Mouse (Mus musculus): ENCODE results near the gene Gripap1. TPM values are rescaled to one million over a fixed set of nuclear protein-coding genes. Genes with fewer than 3 reads are reported as not detected.

The Gripap1 gene
- total RNA-seq, 2 experiments from 2014 or later = 105 to 108 TPM

DNA sequence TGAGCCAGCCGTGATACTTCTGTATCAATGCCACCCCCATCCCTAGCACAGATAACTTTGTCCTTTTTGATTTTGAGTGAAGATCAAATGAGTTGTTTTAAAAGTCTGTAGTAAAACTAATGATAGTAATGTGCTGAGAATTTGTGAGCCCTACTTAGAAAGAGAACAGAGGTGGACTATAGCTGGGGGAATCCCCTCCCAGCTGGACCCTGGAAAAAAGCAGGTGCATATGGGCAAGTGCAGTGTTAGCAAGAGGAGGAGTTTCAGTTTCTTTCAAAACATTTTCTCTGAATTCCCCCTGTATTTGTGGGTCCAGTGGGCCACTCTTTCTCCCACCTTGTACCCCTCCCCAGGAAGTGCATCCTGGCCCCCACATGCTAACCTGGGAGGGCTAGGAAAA is 73.6 kb downstream of the Gripap1 start:
- DNase-seq (ENCODE audit: low spot score in 2 of 2) = no peak
- Histone ChIP-seq H3K27ac (no peak overlapping the region), H3K4me3 (no peak overlapping the region)
- no peak for TF ChIP-seq CTCF (conservative IDR thresholded peaks at IDR 0.05)

DNA sequence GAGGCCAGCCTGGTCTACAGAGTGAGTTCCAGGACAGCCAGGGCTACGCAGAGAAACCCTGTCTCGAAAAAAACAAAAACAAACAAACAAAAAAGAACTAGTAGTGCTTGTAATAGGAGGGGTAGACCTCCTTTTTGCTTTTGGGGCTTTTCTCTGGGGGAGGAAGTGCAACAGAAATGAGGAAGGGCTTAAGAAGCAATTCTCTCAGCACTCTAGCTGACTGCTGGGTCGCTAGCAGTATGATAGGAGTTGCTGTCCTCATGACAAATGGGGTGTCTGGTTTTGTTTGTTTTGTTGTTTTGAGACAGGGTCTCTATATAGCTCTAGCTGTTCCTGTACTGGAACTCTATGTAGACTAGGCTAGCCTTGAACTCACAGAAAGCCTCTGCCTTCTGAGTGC is 75.0 kb downstream of the Gripap1 start:
- no peak for DNase-seq (ENCODE audit: low spot score in 2 of 2)
- Histone ChIP-seq H3K27ac (no peak overlapping the region), H3K4me3 (no peak overlapping the region)
- no peak for TF ChIP-seq CTCF (conservative IDR thresholded peaks at IDR 0.05)

DNA sequence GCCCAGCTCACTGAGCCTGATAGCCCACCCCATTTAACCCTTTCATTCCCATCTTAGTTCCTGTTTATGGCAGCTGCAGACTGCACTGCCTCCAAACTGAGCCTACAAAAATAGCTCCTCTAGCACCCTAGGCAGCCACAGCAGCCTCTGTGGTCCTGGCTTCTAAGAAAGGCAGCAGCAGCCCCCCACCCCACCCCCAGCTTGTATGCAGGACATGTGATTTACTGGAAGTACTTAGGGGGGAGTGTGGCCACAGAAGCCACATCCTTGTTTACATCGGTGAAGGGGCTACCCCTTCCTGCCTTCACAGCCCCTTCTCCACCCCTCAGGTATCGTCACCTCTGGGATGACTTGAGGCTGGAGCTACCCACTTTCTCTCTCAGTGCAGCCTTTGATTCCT is 75.8 kb downstream of the Gripap1 start:
- Histone ChIP-seq H3K4me3 (no peak overlapping the region), H3K27ac (no peak overlapping the region)
- TF ChIP-seq CTCF (conservative IDR thresholded peaks at IDR 0.05) = no peak
- DNase-seq (ENCODE audit: low spot score in 2 of 2) = no peak

DNA sequence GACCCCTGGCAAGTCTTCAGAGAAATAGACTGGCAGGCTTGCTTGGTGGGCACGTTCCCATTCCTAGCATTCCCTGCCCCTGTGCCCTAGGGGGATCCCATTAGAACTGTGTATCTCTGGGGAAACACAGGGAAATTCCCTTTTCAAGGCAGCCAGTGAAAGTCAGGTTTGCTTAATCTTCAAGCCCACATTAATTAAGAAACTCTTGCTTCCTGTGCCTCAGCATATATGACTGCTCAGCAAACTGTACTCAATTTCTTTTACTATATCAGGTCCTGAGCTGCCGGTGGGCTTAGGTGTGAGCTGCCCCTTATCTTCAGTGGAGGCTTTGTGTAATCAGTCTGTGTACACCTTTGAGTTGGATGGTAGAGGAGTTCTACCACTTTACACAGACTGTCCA is 76.2 kb downstream of the Gripap1 start:
- no peak overlapping the region for H3K27ac ChIP-seq
- DNase-seq (ENCODE audit: low spot score in 2 of 2) = no peak
- H3K4me3 ChIP-seq = no peak overlapping the region
- no peak for TF ChIP-seq CTCF (conservative IDR thresholded peaks at IDR 0.05)

DNA sequence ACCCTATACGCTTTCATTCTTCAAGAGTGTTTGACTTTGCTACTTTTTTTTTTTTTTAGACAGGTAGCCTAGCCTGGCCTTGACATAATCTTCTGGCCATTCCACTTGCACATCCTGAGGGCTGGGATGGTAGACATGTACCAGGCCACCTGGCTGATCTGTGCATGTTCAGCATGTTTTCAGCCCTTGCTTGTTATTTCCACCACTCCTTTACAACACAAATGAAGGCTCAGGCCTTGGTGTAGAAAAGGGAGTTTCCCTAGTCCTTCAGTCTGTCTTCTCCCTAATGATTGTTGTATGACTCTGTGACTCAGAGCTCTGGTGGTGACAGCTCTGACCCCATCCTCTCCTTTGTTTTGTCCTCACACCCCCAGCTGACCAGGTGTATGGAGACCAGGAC is 77.6 kb downstream of the Gripap1 start:
- DNase-seq (ENCODE audit: low spot score in 2 of 2) = no peak
- Histone ChIP-seq H3K27ac (no peak overlapping the region), H3K4me3 (no peak overlapping the region)
- no peak for TF ChIP-seq CTCF (conservative IDR thresholded peaks at IDR 0.05)

DNA sequence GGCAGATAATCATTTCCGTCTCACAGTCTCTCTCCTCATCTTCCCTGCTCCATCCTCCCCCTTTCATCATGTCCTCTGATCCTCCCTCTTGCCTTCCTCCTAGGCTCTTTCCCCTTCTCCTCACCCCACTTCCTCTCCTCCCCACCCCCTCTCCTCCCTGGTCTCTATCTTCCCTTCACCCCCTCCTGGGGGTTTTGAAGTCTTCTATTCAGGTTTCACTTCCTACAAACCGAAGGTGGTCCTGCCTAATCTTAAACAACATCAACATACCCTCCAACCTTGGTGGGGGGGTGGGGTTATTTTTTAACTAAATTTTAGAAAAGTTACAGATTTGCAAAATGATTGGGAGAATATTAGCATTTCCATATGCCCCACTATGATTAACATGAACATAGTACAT is 78.9 kb downstream of the Gripap1 start:
- no peak for TF ChIP-seq CTCF (conservative IDR thresholded peaks at IDR 0.05)
- Histone ChIP-seq H3K27ac (no peak overlapping the region), H3K4me3 (no peak overlapping the region)
- DNase-seq (ENCODE audit: low spot score in 2 of 2) = no peak

DNA sequence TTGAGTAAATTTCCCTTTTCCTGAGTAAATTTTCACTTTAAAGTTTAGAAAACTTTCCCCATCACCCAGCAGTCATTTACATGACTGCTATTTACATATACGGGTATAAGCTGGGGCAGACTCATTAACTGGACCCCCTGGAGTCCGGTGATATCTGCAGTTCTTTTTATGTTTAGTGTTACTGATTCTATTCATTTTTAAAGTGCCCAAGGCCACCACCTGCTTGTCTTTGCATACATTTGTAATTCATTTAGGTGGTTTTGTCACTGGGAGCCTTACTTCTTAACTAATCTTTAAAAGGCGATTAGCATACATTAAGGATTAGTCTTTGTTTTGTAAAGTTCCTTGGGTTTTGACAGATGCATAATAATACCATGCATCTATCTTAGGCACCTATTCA is 80.3 kb downstream of the Gripap1 start:
- no peak for DNase-seq (ENCODE audit: low spot score in 2 of 2)
- no peak for TF ChIP-seq CTCF (conservative IDR thresholded peaks at IDR 0.05)
- no peak overlapping the region for H3K27ac ChIP-seq
- H3K4me3 ChIP-seq = no peak overlapping the region

Small RNA genes within 50 kb of the gene (microRNA-seq; reads per million reads assigned to microRNA genes)
- gene Mir1198 = 62.6 to 65.2 reads per million in 2 experiments

Other genes with a start within 250 kb of the Gripap1 start
- gene Foxp3, start 216.1 kb upstream of the Gripap1 start, total RNA-seq (2021) = under 1 TPM in 1 of 2 experiments, not detected in 1; 0.10 TPM
- gene Ppp1r3f, start 215.5 kb upstream of the Gripap1 start, total RNA-seq (2021) = 10 to 100 TPM; 16.4 to 16.7 TPM
- gene Ccdc22, start 184.2 kb upstream of the Gripap1 start, total RNA-seq (2021) = 10 to 100 TPM; 25.3 to 25.5 TPM
- gene Cacna1f, start 182.7 kb upstream of the Gripap1 start, total RNA-seq (2021) = under 1 TPM in 1 of 2 experiments, not detected in 1; 0.08 TPM
- gene Syp, start 151.3 kb upstream of the Gripap1 start, total RNA-seq (2021) = 1,000 to 10,000 TPM; 1,738 to 1,877 TPM
- gene Prickle3, start 132.5 kb upstream of the Gripap1 start, total RNA-seq (2021) = 1 to 10 TPM; 1.0 to 1.1 TPM
- 1 to 10 TPM; 4.9 to 5.4 TPM for gene Plp2, start 118.4 kb upstream of the Gripap1 start, total RNA-seq (2021)
- gene Magix, start 108.5 kb upstream of the Gripap1 start, total RNA-seq (2021) = under 1 TPM; 0.31 to 0.52 TPM
- gene Gpkow, start 92.6 kb upstream of the Gripap1 start, total RNA-seq (2021) = 10 to 100 TPM; 32.6 to 40.6 TPM
- gene Wdr45, start 75.4 kb upstream of the Gripap1 start, total RNA-seq (2021) = 10 to 100 TPM; 63.9 to 68.2 TPM
- not detected for gene Gm45208, start 67.5 kb upstream of the Gripap1 start, total RNA-seq (2021)
- gene Praf2, start 61.3 kb upstream of the Gripap1 start, total RNA-seq (2021) = 100 to 1,000 TPM in 1 of 2 experiments, 10 to 100 TPM in 1; 91.6 to 102 TPM
- 10 to 100 TPM; 14.7 to 20.6 TPM for gene Ccdc120, start 38.9 kb upstream of the Gripap1 start, total RNA-seq (2021)
- 10 to 100 TPM; 29.0 to 35.1 TPM for gene Tfe3, start 27.2 kb upstream of the Gripap1 start, total RNA-seq (2021)
- gene Kcnd1, start 32.5 kb downstream of the Gripap1 start, total RNA-seq (2021) = 1 to 10 TPM; 9.5 to 9.7 TPM
- gene Otud5, start 51.6 kb downstream of the Gripap1 start, total RNA-seq (2021) = 10 to 100 TPM; 82.6 to 83.8 TPM
- 10 to 100 TPM; 53.0 to 54.6 TPM for gene Pim2, start 88.5 kb downstream of the Gripap1 start, total RNA-seq (2021)
- 10 to 100 TPM; 36.0 to 40.5 TPM for gene Slc35a2, start 94.3 kb downstream of the Gripap1 start, total RNA-seq (2021)
- gene Pqbp1, start 109.5 kb downstream of the Gripap1 start, total RNA-seq (2021) = 10 to 100 TPM; 83.6 to 92.9 TPM
- 10 to 100 TPM; 21.4 to 26.3 TPM for gene Timm17b, start 109.6 kb downstream of the Gripap1 start, total RNA-seq (2021)
- gene Gm10491, start 118.1 kb downstream of the Gripap1 start, total RNA-seq (2021) = not detected
- gene Gm10490, start 119.8 kb downstream of the Gripap1 start, total RNA-seq (2021) = not detected
- 100 to 1,000 TPM; 376 to 404 TPM for gene Pcsk1n, start 130.1 kb downstream of the Gripap1 start, total RNA-seq (2021)
- gene Eras, start 138.8 kb downstream of the Gripap1 start, total RNA-seq (2021) = not detected
- gene Hdac6, start 158.1 kb downstream of the Gripap1 start, total RNA-seq (2021) = 10 to 100 TPM; 49.2 to 51.4 TPM
- not detected for gene Gata1, start 188.3 kb downstream of the Gripap1 start, total RNA-seq (2021)
- under 1 TPM in 1 of 2 experiments, not detected in 1; 0.59 TPM for gene Glod5, start 228.7 kb downstream of the Gripap1 start, total RNA-seq (2021)

Data from layer of hippocampus, adult 2 months (tissue).